Mouse (Mus musculus): ENCODE measurements around the gene Tmem213. TPM values are rescaled to one million over a fixed set of nuclear protein-coding genes. Genes with fewer than 3 reads are reported as not detected.
A peak's percentile ranks its signal among the peaks of the same experiment; 100 is the strongest.

Tmem213 gene
- polyA plus RNA-seq, 1 experiment from 2014 or later: 1.0 TPM

- Histone ChIP-seq H3K27ac (ENCODE audit: low read length) (no peak overlapping the region), H3K9ac (ENCODE audit: low read length) (no peak overlapping the region), H3K4me3 (ENCODE audit: low read length) (no peak overlapping the region), H3K27me3 (ENCODE audit: control insufficient read depth, insufficient read depth, low read length) (0 out of 2 replicates have a peak, but pooled peaks cover 2% of the 10 kb centered on the region), H3K4me1 (ENCODE audit: control insufficient read depth, insufficient read depth, low read length) (no peaks in the 10 kb centered on the region), H3K36me3 (ENCODE audit: control insufficient read depth, insufficient read depth) (no peaks in the 10 kb centered on the region), H3K4me2 (ENCODE audit: low read depth, low read length) (no peak overlapping the region), H3K9me3 (replicated peaks; ENCODE audit: control insufficient read depth, low read length) (no peaks in the 10 kb centered on the region)
- ATAC-seq (replicated peaks; ENCODE audit: extremely low read depth, insufficient read depth, low FRiP score): no peak
- 77% methylated on average over 5 of the region's 5 CpGs for WGBS
Observed at GRCm38 (mm10) chr6:38108449-38108848, 606 bp upstream of the Tmem213 start.

GRCm38 (mm10) chr6:38109871-38110270 is 816 bp downstream of the Tmem213 start:
- Histone ChIP-seq H3K4me3 (ENCODE audit: low read length) (no peak overlapping the region; the same call in 1 of the 2 replicates), H3K9ac (ENCODE audit: low read length) (no peak overlapping the region), H3K4me2 (ENCODE audit: low read depth, low read length) (peak overlapping the region; percentile 14; the same call in 1 of the 2 replicates), H3K9me3 (replicated peaks; ENCODE audit: control insufficient read depth, low read length) (no peaks in the 10 kb centered on the region), H3K36me3 (ENCODE audit: control insufficient read depth, insufficient read depth) (no peaks in the 10 kb centered on the region), H3K27ac (ENCODE audit: low read length) (no peak overlapping the region), H3K27me3 (ENCODE audit: control insufficient read depth, insufficient read depth, low read length) (0 out of 2 replicates have a peak, but pooled peaks cover 2% of the 10 kb centered on the region), H3K4me1 (ENCODE audit: control insufficient read depth, insufficient read depth, low read length) (no peaks in the 10 kb centered on the region)
- ATAC-seq (replicated peaks; ENCODE audit: extremely low read depth, insufficient read depth, low FRiP score): no peak
- 25% methylated on average over 9 of the region's 9 CpGs for WGBS

- Histone ChIP-seq H3K36me3 (ENCODE audit: control insufficient read depth, insufficient read depth) (no peaks in the 10 kb centered on the region), H3K4me2 (ENCODE audit: low read depth, low read length) (no peak overlapping the region), H3K4me3 (ENCODE audit: low read length) (no peak overlapping the region), H3K9ac (ENCODE audit: low read length) (no peak overlapping the region), H3K4me1 (ENCODE audit: control insufficient read depth, insufficient read depth, low read length) (no peaks in the 10 kb centered on the region), H3K27ac (ENCODE audit: low read length) (no peak overlapping the region), H3K9me3 (replicated peaks; ENCODE audit: control insufficient read depth, low read length) (no peaks in the 10 kb centered on the region), H3K27me3 (ENCODE audit: control insufficient read depth, insufficient read depth, low read length) (peaks cover 2% of the 10 kb centered on the region; the same call in 1 of the 2 replicates)
- WGBS: 73% methylated on average over 9 of the region's 9 CpGs
- ATAC-seq (replicated peaks; ENCODE audit: extremely low read depth, insufficient read depth, low FRiP score): no peak
Observed at GRCm38 (mm10) chr6:38110859-38111258, 1.8 kb downstream of the Tmem213 start.

GRCm38 (mm10) chr6:38116107-38116770 is 7.2 kb downstream of the Tmem213 start:
- Histone ChIP-seq H3K27me3 (ENCODE audit: control insufficient read depth, insufficient read depth, low read length) (no peaks in the 10 kb centered on the region; the same call in 1 of the 2 replicates), H3K4me2 (ENCODE audit: low read depth, low read length) (no peak overlapping the region), H3K36me3 (ENCODE audit: control insufficient read depth, insufficient read depth) (no peaks in the 10 kb centered on the region), H3K4me1 (ENCODE audit: control insufficient read depth, insufficient read depth, low read length) (no peaks in the 10 kb centered on the region), H3K4me3 (ENCODE audit: low read length) (no peak overlapping the region), H3K27ac (ENCODE audit: low read length) (no peak overlapping the region), H3K9ac (ENCODE audit: low read length) (no peak overlapping the region), H3K9me3 (replicated peaks; ENCODE audit: control insufficient read depth, low read length) (no peaks in the 10 kb centered on the region)
- ATAC-seq (replicated peaks; ENCODE audit: extremely low read depth, insufficient read depth, low FRiP score): no peak
- 56% methylated on average over 4 of the region's 4 CpGs for WGBS

- no peak overlapping the region for H3K27ac ChIP-seq (ENCODE audit: low read length)
- WGBS: 84% methylated on average over 6 of the region's 6 CpGs
- H3K4me1 ChIP-seq (ENCODE audit: control insufficient read depth, insufficient read depth, low read length): peaks cover 6% of the 10 kb centered on the region
- H3K27me3 ChIP-seq (ENCODE audit: control insufficient read depth, insufficient read depth, low read length): no peaks in the 10 kb centered on the region; the same call in 1 of the 2 replicates
- H3K9ac ChIP-seq (ENCODE audit: low read length): no peak overlapping the region
- no peaks in the 10 kb centered on the region for H3K9me3 ChIP-seq (replicated peaks; ENCODE audit: control insufficient read depth, low read length)
- H3K4me3 ChIP-seq (ENCODE audit: low read length): no peak overlapping the region
- H3K36me3 ChIP-seq (ENCODE audit: control insufficient read depth, insufficient read depth): no peaks in the 10 kb centered on the region
- no peak overlapping the region for H3K4me2 ChIP-seq (ENCODE audit: low read depth, low read length)
- no peak for ATAC-seq (replicated peaks; ENCODE audit: extremely low read depth, insufficient read depth, low FRiP score)
Observed at GRCm38 (mm10) chr6:38118341-38118740, 9.3 kb downstream of the Tmem213 start.

GRCm38 (mm10) chr6:38120681-38121371 is 11.8 kb downstream of the Tmem213 start:
- WGBS: 61% methylated on average over 9 of the region's 9 CpGs
- Histone ChIP-seq H3K4me2 (ENCODE audit: low read depth, low read length) (no peak overlapping the region), H3K4me1 (ENCODE audit: control insufficient read depth, insufficient read depth, low read length) (peaks cover 11% of the 10 kb centered on the region), H3K4me3 (ENCODE audit: low read length) (no peak overlapping the region), H3K9me3 (replicated peaks; ENCODE audit: control insufficient read depth, low read length) (no peaks in the 10 kb centered on the region), H3K36me3 (ENCODE audit: control insufficient read depth, insufficient read depth) (no peaks in the 10 kb centered on the region), H3K9ac (ENCODE audit: low read length) (no peak overlapping the region), H3K27ac (ENCODE audit: low read length) (no peak overlapping the region), H3K27me3 (ENCODE audit: control insufficient read depth, insufficient read depth, low read length) (no peaks in the 10 kb centered on the region)
- ATAC-seq (replicated peaks; ENCODE audit: extremely low read depth, insufficient read depth, low FRiP score): no peak

GRCm38 (mm10) chr6:38121843-38122242 is 12.8 kb downstream of the Tmem213 start:
- Histone ChIP-seq H3K4me1 (ENCODE audit: control insufficient read depth, insufficient read depth, low read length) (peaks cover 11% of the 10 kb centered on the region), H3K27ac (ENCODE audit: low read length) (no peak overlapping the region), H3K9ac (ENCODE audit: low read length) (no peak overlapping the region), H3K4me2 (ENCODE audit: low read depth, low read length) (no peak overlapping the region), H3K4me3 (ENCODE audit: low read length) (no peak overlapping the region), H3K27me3 (ENCODE audit: control insufficient read depth, insufficient read depth, low read length) (no peaks in the 10 kb centered on the region), H3K9me3 (replicated peaks; ENCODE audit: control insufficient read depth, low read length) (no peaks in the 10 kb centered on the region), H3K36me3 (ENCODE audit: control insufficient read depth, insufficient read depth) (no peaks in the 10 kb centered on the region)
- 78% methylated on average over 5 of the region's 5 CpGs for WGBS
- ATAC-seq (replicated peaks; ENCODE audit: extremely low read depth, insufficient read depth, low FRiP score): no peak

- ATAC-seq (replicated peaks; ENCODE audit: extremely low read depth, insufficient read depth, low FRiP score): no peak; the same call in 1 of the 2 replicates
Observed at GRCm38 (mm10) chr6:38122791-38123190, 13.7 kb downstream of the Tmem213 start.

More at GRCm38 (mm10) chr6:38122791-38123190, 13.7 kb downstream of the Tmem213 start:
- no peak overlapping the region for H3K9ac ChIP-seq (ENCODE audit: low read length)
- H3K4me2 ChIP-seq (ENCODE audit: low read depth, low read length): peak overlapping the region; percentile 6; the same call in 1 of the 2 replicates
- 56% methylated on average over 6 of the region's 6 CpGs for WGBS
- no peak overlapping the region; the same call in 1 of the 2 replicates for H3K27ac ChIP-seq (ENCODE audit: low read length)
- no peaks in the 10 kb centered on the region for H3K27me3 ChIP-seq (ENCODE audit: control insufficient read depth, insufficient read depth, low read length)
- no peak overlapping the region for H3K4me3 ChIP-seq (ENCODE audit: low read length)
- H3K36me3 ChIP-seq (ENCODE audit: control insufficient read depth, insufficient read depth): no peaks in the 10 kb centered on the region
- H3K9me3 ChIP-seq (replicated peaks; ENCODE audit: control insufficient read depth, low read length): no peaks in the 10 kb centered on the region
- H3K4me1 ChIP-seq (ENCODE audit: control insufficient read depth, insufficient read depth, low read length): peaks cover 11% of the 10 kb centered on the region

Data from heart, embryonic 16.5 days (tissue).